Mouse (Mus musculus) liver, embryonic 11.5 days (tissue): ENCODE measurements at regions not wholly inside any gene's neighbourhood (a gene's known extent, or its start where the extent isn't known, plus 50 kb on each side); places are given as distances from the start of the nearest gene placed in this dataset.

ENCODE experiments used
- ATAC-seq: fragments of 200-750 bp; cut with Nextera tagmentation; replicated peaks from 2 replicates; pipeline ENCODE4 v1.8.0; 2017; ENCODE audit warnings: moderate number of reproducible peaks, mild to moderate bottlenecking, moderate TSS enrichment, moderate library complexity; ENCODE audit not compliant: low FRiP score
- DNase-seq: peaks from one replicate; pipeline ENCODE4 v3.0.0-alpha.2; 2017; ENCODE audit warnings: low spot score
- H3K27ac ChIP-seq: fragments of 300-500 bp; sonication (generic); 2 replicates; pipeline ENCODE4 v1.5.1; 2014; ENCODE audit warnings: mild to moderate bottlenecking, low read depth, low read length, control low read depth
- H3K27me3 ChIP-seq: fragments of 300-500 bp; sonication (generic); replicated peaks from 2 replicates; pipeline ENCODE4 v1.6.1; 2014; ENCODE audit warnings: low read length, mixed read lengths; ENCODE audit not compliant: control insufficient read depth, insufficient read depth
- H3K36me3 ChIP-seq: fragments of 300-500 bp; sonication (generic); 2 replicates; pipeline ENCODE4 v1.6.1; 2014; ENCODE audit warnings: mild to moderate bottlenecking, low read length, moderate library complexity, mixed read lengths; ENCODE audit not compliant: control insufficient read depth, insufficient read depth
- H3K4me1 ChIP-seq: fragments of 300-500 bp; sonication (generic); replicated peaks from 2 replicates; pipeline ENCODE4 v1.6.1; 2014; ENCODE audit warnings: low read length, mixed read lengths; ENCODE audit not compliant: control insufficient read depth, insufficient read depth
- H3K4me2 ChIP-seq: fragments of 300-500 bp; sonication (generic); 2 replicates; pipeline ENCODE4 v1.6.1; 2014; ENCODE audit warnings: mild to moderate bottlenecking, control low read depth, moderate library complexity
- H3K4me3 ChIP-seq: fragments of 300-500 bp; sonication (generic); 2 replicates; pipeline ENCODE4 v1.5.1; 2014; ENCODE audit warnings: low read depth, low read length, control low read depth
- H3K9ac ChIP-seq: fragments of 300-500 bp; sonication (generic); 2 replicates; pipeline ENCODE4 v1.6.1; 2014; ENCODE audit warnings: low read depth, low read length, control low read depth
- H3K9me3 ChIP-seq: fragments of 300-500 bp; sonication (generic); 2 replicates; pipeline ENCODE4 v1.6.1; 2016; ENCODE audit warnings: low read length, inconsistent platforms, mixed read lengths; ENCODE audit not compliant: control insufficient read depth
- WGBS: fragments of 180-500 bp; shearing (Covaris S2); extraction: QIAGEN DNeasy Blood & Tissue Kit; methylation state at CpG from one replicate; pipeline ENCODE4 v1.1.7; 2014; 5-methylcytosine and 5-hydroxymethylcytosine counted together

DNA sequence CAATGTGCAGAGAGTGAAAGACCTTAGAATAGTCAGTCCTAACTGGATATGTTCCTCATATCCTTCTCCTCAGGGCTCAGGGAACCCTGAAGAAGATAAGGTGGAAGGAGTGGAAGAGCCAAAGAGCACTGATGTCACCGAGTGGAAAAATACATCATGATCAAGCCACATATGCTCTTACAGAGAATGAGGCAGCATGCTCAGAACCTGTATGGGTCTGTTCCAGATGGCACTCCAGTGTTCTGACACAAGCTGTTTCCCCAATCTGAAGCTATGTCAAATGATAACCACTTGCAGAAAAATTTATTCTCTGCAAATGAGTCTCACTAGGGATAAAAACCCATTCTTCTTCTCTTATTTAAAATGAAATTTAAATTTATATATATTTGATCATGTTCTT, 572.6 kb upstream of the Robo2 start:
- Histone ChIP-seq H3K36me3 (no peaks in the 10 kb centered on the region), H3K4me3 (no peak overlapping the region), H3K4me1 (no peaks in the 10 kb centered on the region), H3K9me3 (no peaks in the 10 kb centered on the region), H3K9ac (no peak overlapping the region), H3K27ac (no peak overlapping the region), H3K27me3 (no peaks in the 10 kb centered on the region), H3K4me2 (no peak overlapping the region)
- no peak for ATAC-seq
- WGBS, result 86% methylated on average over 1 of the region's 1 CpGs
- no peak for DNase-seq

DNA sequence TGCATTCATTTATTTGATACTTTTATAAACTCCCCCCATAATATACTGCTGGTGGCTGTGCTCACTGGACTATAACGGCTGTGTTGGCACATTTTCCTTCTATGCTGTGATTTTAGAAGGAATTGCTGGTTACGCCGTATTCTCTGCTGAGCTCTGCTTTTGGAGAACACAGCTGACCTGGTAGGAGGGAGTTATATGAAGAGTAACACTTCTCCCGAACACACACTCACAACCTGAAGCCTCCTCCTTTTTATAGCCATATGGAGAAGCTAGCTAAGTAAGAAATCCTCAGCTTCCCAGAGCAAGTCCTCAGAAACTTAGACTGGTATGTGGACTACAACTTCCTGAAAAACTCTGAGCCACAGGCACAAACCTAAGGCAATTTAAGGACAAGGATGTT, 554.5 kb upstream of the Robo2 start:
- WGBS, result 85% methylated on average over 4 of the region's 4 CpGs
- no peak for ATAC-seq
- Histone ChIP-seq H3K4me1 (no peaks in the 10 kb centered on the region), H3K27ac (no peak overlapping the region), H3K27me3 (no peaks in the 10 kb centered on the region), H3K4me3 (no peak overlapping the region), H3K4me2 (no peak overlapping the region), H3K36me3 (no peaks in the 10 kb centered on the region), H3K9ac (no peak overlapping the region), H3K9me3 (no peaks in the 10 kb centered on the region)
- DNase-seq, result no peak

DNA sequence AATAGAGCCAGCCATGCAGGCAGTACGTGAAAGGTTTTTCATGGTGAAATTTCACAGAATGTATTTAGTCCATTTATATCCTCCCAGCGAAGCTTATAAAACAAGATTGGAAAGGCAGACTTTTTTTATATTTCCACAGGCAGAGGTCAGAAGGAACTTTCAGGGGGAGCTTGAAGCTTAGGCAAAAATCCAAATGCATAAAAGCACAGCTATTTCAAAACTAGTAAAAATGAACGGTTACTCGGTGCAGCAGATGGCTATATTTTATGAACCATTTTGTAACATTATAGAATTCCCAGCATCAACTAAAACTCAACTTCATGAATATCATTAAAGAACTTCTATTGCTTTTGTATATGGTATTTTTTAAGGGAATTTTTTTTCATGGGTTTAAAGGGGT, 518.1 kb upstream of the Robo2 start:
- no peak overlapping the region for H3K9ac ChIP-seq
- DNase-seq (no peak), ATAC-seq (no peak)
- H3K4me2 ChIP-seq, result no peak overlapping the region
- WGBS, result 85% methylated on average over 4 of the region's 4 CpGs
- H3K27ac ChIP-seq, result no peak overlapping the region
- no peak overlapping the region for H3K4me3 ChIP-seq
- no peaks in the 10 kb centered on the region for H3K9me3 ChIP-seq
- H3K4me1 ChIP-seq, result no peaks in the 10 kb centered on the region
- no peaks in the 10 kb centered on the region for H3K27me3 ChIP-seq
- no peaks in the 10 kb centered on the region for H3K36me3 ChIP-seq

DNA sequence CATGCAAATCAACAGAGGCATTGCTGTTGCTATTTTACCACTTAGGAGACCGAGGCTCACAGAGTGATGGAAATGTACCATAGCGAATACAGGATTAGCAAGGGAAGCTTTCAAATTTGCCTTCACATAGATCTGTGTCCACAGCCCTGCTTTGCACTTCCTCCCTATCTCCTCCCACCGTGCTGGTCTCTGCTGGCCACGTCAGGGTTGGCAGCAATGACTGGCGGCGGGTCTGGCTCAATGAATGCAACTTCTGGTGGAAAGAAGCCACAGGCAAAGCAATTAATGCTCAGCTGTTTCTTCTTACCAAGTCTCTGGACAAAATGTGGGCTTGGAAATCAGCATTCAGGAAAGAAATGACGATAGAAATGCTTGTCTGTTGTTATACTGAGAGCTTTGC, 489.2 kb upstream of the Robo2 start:
- H3K4me2 ChIP-seq, result 0 out of 2 replicates have a peak overlapping the region, but pooled peaks have one; percentile 23
- no peak overlapping the region for H3K4me3 ChIP-seq
- no peak overlapping the region for H3K9ac ChIP-seq
- no peaks in the 10 kb centered on the region for H3K36me3 ChIP-seq
- no peaks in the 10 kb centered on the region for H3K4me1 ChIP-seq
- no peak overlapping the region for H3K27ac ChIP-seq
- whole genome bisulfite sequencing, result 34% methylated on average over 7 of the region's 7 CpGs
- no peaks in the 10 kb centered on the region for H3K9me3 ChIP-seq
- DNase-seq (no peak), ATAC-seq (peak; percentile 47; the same call in 1 of the 2 replicates)
- H3K27me3 ChIP-seq, result no peaks in the 10 kb centered on the region

DNA sequence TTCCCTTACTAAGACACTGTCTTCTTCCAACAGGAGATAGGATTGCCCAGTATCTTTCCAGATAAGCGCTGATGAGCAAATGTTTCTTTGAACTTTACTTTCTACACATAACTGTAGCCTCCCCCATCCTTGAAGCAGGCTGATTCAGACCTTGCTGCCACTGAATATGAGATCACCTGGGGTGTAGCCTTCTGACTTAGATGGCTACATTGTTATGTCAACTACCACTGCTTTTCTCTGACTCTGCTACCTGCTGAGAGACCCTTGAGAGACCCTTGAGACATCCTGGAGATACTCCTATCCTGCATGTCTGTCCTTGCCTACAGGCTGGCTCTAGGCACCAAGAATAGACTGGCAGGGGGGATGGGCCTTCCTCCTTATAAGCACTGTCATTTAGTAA, 476.1 kb upstream of the Robo2 start:
- WGBS, result 32% methylated on average over 1 of the region's 1 CpGs
- no peaks in the 10 kb centered on the region for H3K36me3 ChIP-seq
- H3K4me2 ChIP-seq, result no peak overlapping the region
- no peaks in the 10 kb centered on the region for H3K9me3 ChIP-seq
- no peak overlapping the region for H3K27ac ChIP-seq
- DNase-seq (no peak), ATAC-seq (no peak)
- no peak overlapping the region for H3K9ac ChIP-seq
- H3K4me3 ChIP-seq, result no peak overlapping the region
- no peaks in the 10 kb centered on the region for H3K27me3 ChIP-seq
- no peaks in the 10 kb centered on the region for H3K4me1 ChIP-seq

DNA sequence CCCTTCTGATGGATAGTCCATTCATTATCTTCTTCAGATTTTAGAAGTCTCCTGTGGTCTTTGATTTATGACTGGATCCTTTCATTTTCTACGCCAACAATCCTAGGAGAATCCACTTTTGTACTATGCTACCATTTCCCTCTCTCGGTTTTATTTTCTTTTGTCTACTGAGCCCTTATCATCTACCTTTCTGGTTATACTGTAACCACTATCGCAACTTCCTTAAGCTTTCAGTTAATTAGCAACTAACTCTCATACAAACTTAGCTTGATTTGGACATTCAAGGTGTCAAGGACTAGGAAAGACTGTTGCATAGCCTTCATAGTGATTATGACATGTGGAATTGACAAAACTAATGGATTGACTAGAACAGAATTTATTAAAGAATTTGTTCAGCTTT, 467.0 kb upstream of the Robo2 start:
- Histone ChIP-seq H3K9me3 (no peaks in the 10 kb centered on the region), H3K4me3 (no peak overlapping the region), H3K27ac (no peak overlapping the region), H3K36me3 (no peaks in the 10 kb centered on the region), H3K4me1 (no peaks in the 10 kb centered on the region), H3K9ac (no peak overlapping the region), H3K4me2 (no peak overlapping the region), H3K27me3 (no peaks in the 10 kb centered on the region)
- ATAC-seq, result no peak
- WGBS, result 74% methylated on average over 3 of the region's 3 CpGs
- no peak for DNase-seq

DNA sequence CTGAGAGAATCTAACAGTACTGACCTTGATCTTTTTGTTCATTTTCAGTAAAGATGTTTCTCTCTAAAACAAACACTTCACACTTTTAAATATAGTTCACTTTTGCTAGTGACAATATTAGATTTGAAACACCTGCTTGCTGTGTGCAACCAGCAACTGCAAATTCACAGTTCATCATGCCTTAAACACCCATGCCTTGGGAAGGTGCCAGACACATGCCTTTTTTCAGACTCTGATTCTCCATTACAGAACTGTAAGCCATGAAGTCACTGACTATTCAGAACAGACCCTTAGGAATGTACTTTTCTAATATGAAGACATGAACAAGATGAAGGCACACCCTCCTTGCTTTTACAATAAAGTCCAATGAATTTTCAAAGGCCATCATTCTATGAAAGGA, 462.1 kb upstream of the Robo2 start:
- DNase-seq, result no peak
- Histone ChIP-seq H3K4me1 (no peaks in the 10 kb centered on the region), H3K27me3 (no peaks in the 10 kb centered on the region), H3K27ac (no peak overlapping the region), H3K4me2 (no peak overlapping the region), H3K4me3 (no peak overlapping the region), H3K9ac (no peak overlapping the region), H3K36me3 (no peaks in the 10 kb centered on the region), H3K9me3 (no peaks in the 10 kb centered on the region)
- no peak for ATAC-seq

DNA sequence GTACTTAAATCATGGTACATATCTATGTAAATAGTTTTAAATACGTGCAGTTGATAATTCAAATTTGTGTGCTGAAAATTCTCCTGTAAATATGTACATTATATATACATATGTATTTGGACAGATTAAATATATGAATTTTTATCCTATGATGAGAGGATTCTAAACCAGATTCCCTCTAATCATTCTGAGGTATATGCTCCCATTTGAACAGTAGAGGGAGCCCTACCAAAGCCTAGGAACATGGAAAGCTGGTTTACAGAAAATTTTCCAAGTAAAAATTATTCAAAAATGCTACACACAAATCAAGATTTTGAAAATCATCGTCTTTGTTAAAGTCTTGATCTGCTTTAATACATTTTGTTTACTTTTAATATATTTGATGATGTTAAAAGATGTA, 446.1 kb upstream of the Robo2 start:
- 13% methylated on average over 2 of the region's 2 CpGs for WGBS
- Histone ChIP-seq H3K9ac (no peak overlapping the region), H3K36me3 (no peaks in the 10 kb centered on the region), H3K27me3 (no peaks in the 10 kb centered on the region), H3K9me3 (no peaks in the 10 kb centered on the region), H3K4me3 (no peak overlapping the region), H3K4me2 (no peak overlapping the region), H3K27ac (no peak overlapping the region), H3K4me1 (no peaks in the 10 kb centered on the region)
- ATAC-seq (no peak), DNase-seq (no peak)

DNA sequence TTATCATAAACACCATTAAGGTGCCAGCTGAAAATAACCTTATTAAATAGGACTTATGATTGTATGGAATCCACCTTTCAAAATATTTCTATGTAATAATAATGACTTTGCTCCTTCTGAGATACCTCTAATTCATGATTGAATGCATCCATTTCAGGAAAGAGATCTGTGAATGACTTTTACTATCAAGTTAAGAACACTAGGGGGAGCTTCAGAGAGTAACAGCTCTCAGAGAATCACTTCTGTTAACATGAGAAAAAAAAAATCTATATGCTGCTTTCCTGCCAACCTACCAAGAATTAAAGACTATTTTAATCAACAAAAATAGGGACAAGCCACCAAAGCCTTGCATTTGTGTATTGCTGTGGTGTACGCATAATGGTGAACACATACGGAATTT, 428.4 kb upstream of the Robo2 start:
- Histone ChIP-seq H3K4me3 (no peak overlapping the region), H3K4me1 (no peaks in the 10 kb centered on the region), H3K9me3 (no peaks in the 10 kb centered on the region), H3K9ac (no peak overlapping the region), H3K36me3 (no peaks in the 10 kb centered on the region), H3K27me3 (no peaks in the 10 kb centered on the region), H3K27ac (no peak overlapping the region), H3K4me2 (no peak overlapping the region)
- ATAC-seq (no peak), DNase-seq (no peak)
- 82% methylated on average over 2 of the region's 2 CpGs for WGBS
